Mouse (Mus musculus): Measurements from ENCODE around the gene Endov. TPM values are rescaled to one million over a fixed set of nuclear protein-coding genes. Genes with fewer than 3 reads are reported as not detected.
A peak's percentile ranks its signal among the peaks of the same experiment; 100 is the strongest.

Gene Endov
- polyA plus RNA-seq, 1 experiment from 2014 or later = 14.0 TPM

DNA sequence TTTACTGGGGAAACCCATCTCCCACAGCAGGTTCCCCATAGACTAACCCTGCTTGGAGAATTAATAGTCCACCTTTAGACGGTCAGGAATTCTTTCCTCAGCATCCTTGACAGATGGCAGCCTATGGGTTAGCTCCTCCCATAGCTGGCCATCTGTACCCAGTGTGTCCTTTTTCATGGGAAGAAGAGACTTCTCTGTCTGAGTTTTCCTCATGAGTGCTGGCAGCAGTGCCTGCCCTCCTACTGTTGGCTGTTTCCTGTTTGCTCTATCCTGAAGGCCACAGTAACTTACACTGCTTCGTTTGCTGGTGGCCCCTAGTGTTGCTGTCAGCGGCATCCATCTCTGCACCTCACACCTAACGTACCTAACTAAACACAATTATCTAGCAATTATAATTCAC is 6.3 kb downstream of the Endov start:
- Histone ChIP-seq H3K4me2 (ENCODE audit: low read depth, low read length) (no peak overlapping the region), H3K27me3 (ENCODE audit: control insufficient read depth, insufficient read depth, low read length) (no peaks in the 10 kb centered on the region), H3K4me3 (replicated peaks; ENCODE audit: low read length) (no peak overlapping the region), H3K27ac (ENCODE audit: low read length) (no peak overlapping the region), H3K9me3 (replicated peaks; ENCODE audit: control insufficient read depth, low read length) (no peaks in the 10 kb centered on the region), H3K9ac (ENCODE audit: low read length) (no peak overlapping the region), H3K36me3 (ENCODE audit: control insufficient read depth, insufficient read depth, low read length) (peaks cover 3% of the 10 kb centered on the region; the same call in 1 of the 2 replicates), H3K4me1 (ENCODE audit: control insufficient read depth, insufficient read depth, low read length) (peaks cover 2% of the 10 kb centered on the region; the same call in 1 of the 2 replicates)
- ATAC-seq (ENCODE audit: insufficient read depth, low FRiP score) = no peak
- 69% methylated on average over 4 of the region's 4 CpGs for WGBS

GRCm38 (mm10) chr11:119499297-119499696 is 8.2 kb downstream of the Endov start:
- H3K4me2 ChIP-seq (ENCODE audit: low read depth, low read length) = no peak overlapping the region
- peaks cover 5% of the 10 kb centered on the region; the same call in 1 of the 2 replicates for H3K36me3 ChIP-seq (ENCODE audit: control insufficient read depth, insufficient read depth, low read length)
- no peaks in the 10 kb centered on the region for H3K9me3 ChIP-seq (replicated peaks; ENCODE audit: control insufficient read depth, low read length)
- WGBS = 93% methylated on average over 4 of the region's 4 CpGs
- no peak overlapping the region for H3K4me3 ChIP-seq (replicated peaks; ENCODE audit: low read length)
- no peak overlapping the region for H3K9ac ChIP-seq (ENCODE audit: low read length)
- no peak for ATAC-seq (ENCODE audit: insufficient read depth, low FRiP score)
- H3K4me1 ChIP-seq (ENCODE audit: control insufficient read depth, insufficient read depth, low read length) = no peaks in the 10 kb centered on the region
- H3K27ac ChIP-seq (ENCODE audit: low read length) = no peak overlapping the region
- no peaks in the 10 kb centered on the region for H3K27me3 ChIP-seq (ENCODE audit: control insufficient read depth, insufficient read depth, low read length)

GRCm38 (mm10) chr11:119500011-119500410 is 8.9 kb downstream of the Endov start:
- no peaks in the 10 kb centered on the region for H3K27me3 ChIP-seq (ENCODE audit: control insufficient read depth, insufficient read depth, low read length)
- H3K27ac ChIP-seq (ENCODE audit: low read length) = no peak overlapping the region
- 76% methylated on average over 2 of the region's 2 CpGs for WGBS
- no peak overlapping the region for H3K4me2 ChIP-seq (ENCODE audit: low read depth, low read length)
- no peaks in the 10 kb centered on the region for H3K9me3 ChIP-seq (replicated peaks; ENCODE audit: control insufficient read depth, low read length)
- no peak overlapping the region for H3K4me3 ChIP-seq (replicated peaks; ENCODE audit: low read length)
- H3K36me3 ChIP-seq (ENCODE audit: control insufficient read depth, insufficient read depth, low read length) = peaks cover 8% of the 10 kb centered on the region; the same call in 1 of the 2 replicates
- no peaks in the 10 kb centered on the region for H3K4me1 ChIP-seq (ENCODE audit: control insufficient read depth, insufficient read depth, low read length)
- no peak overlapping the region for H3K9ac ChIP-seq (ENCODE audit: low read length)
- ATAC-seq (ENCODE audit: insufficient read depth, low FRiP score) = no peak

DNA sequence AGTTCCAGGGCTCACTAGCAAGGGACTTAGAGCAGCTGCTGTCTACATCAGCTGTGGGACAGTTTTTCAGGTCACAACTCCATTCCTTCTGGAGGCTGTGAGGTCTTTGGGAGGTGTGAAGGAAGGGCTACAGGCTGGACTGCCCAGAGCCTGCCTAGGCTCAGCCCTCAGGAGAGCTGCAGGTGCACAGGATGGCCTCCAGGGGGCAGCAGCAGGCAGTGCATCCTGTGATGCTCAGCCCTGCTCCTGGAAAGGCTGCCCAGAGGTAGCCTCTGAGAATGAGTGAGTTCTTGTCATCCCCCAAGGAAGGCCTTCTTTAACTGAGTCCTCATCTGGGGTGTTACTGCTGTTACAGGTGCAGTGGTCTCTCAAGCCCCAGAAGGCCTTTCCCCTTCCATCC is 12.5 kb downstream of the Endov start:
- Histone ChIP-seq H3K9ac (ENCODE audit: low read length) (no peak overlapping the region), H3K27me3 (ENCODE audit: control insufficient read depth, insufficient read depth, low read length) (no peaks in the 10 kb centered on the region), H3K4me2 (ENCODE audit: low read depth, low read length) (no peak overlapping the region), H3K4me3 (replicated peaks; ENCODE audit: low read length) (no peak overlapping the region), H3K27ac (ENCODE audit: low read length) (no peak overlapping the region), H3K9me3 (replicated peaks; ENCODE audit: control insufficient read depth, low read length) (no peaks in the 10 kb centered on the region), H3K36me3 (ENCODE audit: control insufficient read depth, insufficient read depth, low read length) (peaks cover 20% of the 10 kb centered on the region; the same call in 1 of the 2 replicates), H3K4me1 (ENCODE audit: control insufficient read depth, insufficient read depth, low read length) (no peaks in the 10 kb centered on the region)
- peak; percentile 48; the same call in 1 of the 2 replicates for ATAC-seq (ENCODE audit: insufficient read depth, low FRiP score)

- no peak overlapping the region for H3K9ac ChIP-seq (ENCODE audit: low read length)
- no peak overlapping the region for H3K4me2 ChIP-seq (ENCODE audit: low read depth, low read length)
- 74% methylated on average over 4 of the region's 4 CpGs for WGBS
- no peaks in the 10 kb centered on the region for H3K9me3 ChIP-seq (replicated peaks; ENCODE audit: control insufficient read depth, low read length)
- no peak overlapping the region for H3K27ac ChIP-seq (ENCODE audit: low read length)
- no peaks in the 10 kb centered on the region for H3K4me1 ChIP-seq (ENCODE audit: control insufficient read depth, insufficient read depth, low read length)
- H3K36me3 ChIP-seq (ENCODE audit: control insufficient read depth, insufficient read depth, low read length) = peaks cover 20% of the 10 kb centered on the region; the same call in 1 of the 2 replicates
- no peaks in the 10 kb centered on the region for H3K27me3 ChIP-seq (ENCODE audit: control insufficient read depth, insufficient read depth, low read length)
- ATAC-seq (ENCODE audit: insufficient read depth, low FRiP score) = no peak
- no peak overlapping the region for H3K4me3 ChIP-seq (replicated peaks; ENCODE audit: low read length)
These were observed 15.2 kb downstream of the Endov start for GRCm38 (mm10) chr11:119506386-119506785.

DNA sequence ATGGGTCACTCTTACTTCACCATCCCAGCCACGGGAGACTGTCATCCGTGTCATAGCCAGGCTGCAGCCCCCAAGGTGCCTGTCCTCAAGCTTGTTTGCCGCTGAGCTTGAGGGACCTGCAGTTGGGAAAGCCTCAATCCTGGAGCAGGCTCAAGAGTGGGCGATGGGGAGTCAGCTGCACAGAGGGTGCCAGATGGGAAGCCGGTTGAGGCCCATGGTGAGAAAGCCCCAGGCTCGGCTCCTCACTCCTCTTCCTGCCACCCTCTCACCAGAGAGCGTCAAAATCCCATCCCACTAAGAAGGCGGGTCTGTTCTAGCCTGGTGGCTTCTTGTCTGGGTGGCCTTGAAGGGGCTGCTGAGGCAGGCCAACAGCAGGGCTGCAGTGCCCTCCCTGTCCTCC is 16.6 kb downstream of the Endov start:
- H3K4me2 ChIP-seq (ENCODE audit: low read depth, low read length) = no peak overlapping the region
- no peaks in the 10 kb centered on the region for H3K27me3 ChIP-seq (ENCODE audit: control insufficient read depth, insufficient read depth, low read length)
- peaks cover 15% of the 10 kb centered on the region; the same call in 1 of the 2 replicates for H3K36me3 ChIP-seq (ENCODE audit: control insufficient read depth, insufficient read depth, low read length)
- H3K9ac ChIP-seq (ENCODE audit: low read length) = no peak overlapping the region
- no peak overlapping the region for H3K4me3 ChIP-seq (replicated peaks; ENCODE audit: low read length)
- H3K9me3 ChIP-seq (replicated peaks; ENCODE audit: control insufficient read depth, low read length) = no peaks in the 10 kb centered on the region
- no peak overlapping the region for H3K27ac ChIP-seq (ENCODE audit: low read length)
- 80% methylated on average over 8 of the region's 8 CpGs for WGBS
- ATAC-seq (ENCODE audit: insufficient read depth, low FRiP score) = no peak
- H3K4me1 ChIP-seq (ENCODE audit: control insufficient read depth, insufficient read depth, low read length) = no peaks in the 10 kb centered on the region

- no peak overlapping the region for H3K4me3 ChIP-seq (replicated peaks; ENCODE audit: low read length)
- ATAC-seq (ENCODE audit: insufficient read depth, low FRiP score) = no peak
- no peaks in the 10 kb centered on the region for H3K9me3 ChIP-seq (replicated peaks; ENCODE audit: control insufficient read depth, low read length)
- no peak overlapping the region for H3K4me2 ChIP-seq (ENCODE audit: low read depth, low read length)
- WGBS = 62% methylated on average over 5 of the region's 5 CpGs
- H3K27ac ChIP-seq (ENCODE audit: low read length) = no peak overlapping the region
- 0 out of 2 replicates have a peak, but pooled peaks cover 3% of the 10 kb centered on the region for H3K27me3 ChIP-seq (ENCODE audit: control insufficient read depth, insufficient read depth, low read length)
- no peaks in the 10 kb centered on the region for H3K4me1 ChIP-seq (ENCODE audit: control insufficient read depth, insufficient read depth, low read length)
- H3K36me3 ChIP-seq (ENCODE audit: control insufficient read depth, insufficient read depth, low read length) = peaks cover 15% of the 10 kb centered on the region; the same call in 1 of the 2 replicates
- no peak overlapping the region for H3K9ac ChIP-seq (ENCODE audit: low read length)
These were observed 18.1 kb downstream of the Endov start for GRCm38 (mm10) chr11:119509165-119509776.

DNA sequence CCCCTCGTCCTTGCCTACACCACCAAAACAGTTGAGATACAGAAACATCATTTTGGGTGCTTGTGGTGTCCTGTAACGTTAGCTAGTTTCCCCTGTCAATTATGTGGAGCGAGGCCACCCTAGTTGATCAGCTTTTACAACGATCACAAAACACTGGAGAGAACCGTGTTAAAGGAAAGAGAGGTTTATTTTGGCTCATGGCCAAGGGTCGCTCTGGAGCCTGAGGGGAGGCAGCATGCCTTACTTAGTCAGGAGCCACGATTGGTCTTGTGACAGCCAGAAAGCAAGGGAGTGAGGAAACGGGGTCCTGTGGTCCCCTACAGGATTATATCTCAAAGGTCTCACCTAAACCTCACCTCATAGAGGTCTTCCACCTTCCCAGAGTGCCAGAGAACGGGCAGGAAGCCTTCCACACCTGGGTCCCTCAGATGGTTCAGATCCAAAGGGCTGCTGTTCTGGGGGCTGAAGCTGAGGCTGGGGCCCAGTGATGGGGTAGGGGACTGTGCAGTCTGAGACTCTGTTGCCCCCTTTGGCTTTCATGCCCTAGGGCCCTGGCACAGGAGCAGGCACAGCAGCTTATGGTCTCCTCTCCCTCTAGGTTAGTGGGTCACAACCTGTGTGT is 22.0 kb downstream of the Endov start:
- Histone ChIP-seq H3K4me3 (replicated peaks; ENCODE audit: low read length) (no peak overlapping the region), H3K9me3 (replicated peaks; ENCODE audit: control insufficient read depth, low read length) (no peaks in the 10 kb centered on the region), H3K4me2 (ENCODE audit: low read depth, low read length) (no peak overlapping the region), H3K4me1 (ENCODE audit: control insufficient read depth, insufficient read depth, low read length) (no peaks in the 10 kb centered on the region; the same call in 1 of the 2 replicates), H3K9ac (ENCODE audit: low read length) (no peak overlapping the region), H3K27me3 (ENCODE audit: control insufficient read depth, insufficient read depth, low read length) (peaks cover 11% of the 10 kb centered on the region; the same call in 1 of the 2 replicates), H3K27ac (ENCODE audit: low read length) (no peak overlapping the region), H3K36me3 (ENCODE audit: control insufficient read depth, insufficient read depth, low read length) (no peaks in the 10 kb centered on the region)
- no peak for ATAC-seq (ENCODE audit: insufficient read depth, low FRiP score)
- WGBS = 30% methylated on average over 9 of the region's 9 CpGs

DNA sequence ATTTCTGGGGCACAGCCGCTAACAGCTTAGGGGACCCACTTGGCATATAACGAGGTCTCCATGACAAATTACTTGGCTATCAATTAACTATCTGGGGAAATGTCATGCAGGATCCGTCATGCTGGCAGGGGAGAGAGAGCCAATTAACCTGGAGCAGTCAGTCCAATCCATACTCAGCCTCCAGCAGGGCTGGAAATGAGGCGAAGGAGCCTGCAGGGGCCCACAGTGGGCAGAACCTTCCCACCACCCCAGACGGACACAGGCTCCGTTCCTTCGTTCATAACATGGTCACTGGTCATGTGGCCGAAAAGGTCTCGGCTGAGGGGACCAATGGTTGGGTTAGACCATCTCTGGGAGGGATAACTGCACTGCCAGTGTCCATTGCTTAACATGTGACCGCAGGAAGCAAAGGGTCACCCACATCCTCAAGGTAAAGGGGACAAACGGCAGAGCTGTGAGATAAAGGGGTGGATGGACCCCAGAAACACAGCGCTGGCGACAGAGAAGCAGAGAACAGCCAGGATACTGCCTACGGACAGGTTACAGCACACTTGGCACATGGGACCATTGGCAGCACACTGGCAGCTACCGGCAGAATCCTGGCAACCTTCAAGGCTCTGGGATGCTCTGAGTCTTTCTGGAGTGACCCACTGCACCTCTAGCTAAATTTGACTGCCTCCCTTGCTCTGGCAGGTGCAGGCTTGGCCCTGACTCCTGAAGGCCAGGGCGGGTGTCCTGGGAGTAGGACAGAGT is 23.1 kb downstream of the Endov start:
- Histone ChIP-seq H3K4me1 (ENCODE audit: control insufficient read depth, insufficient read depth, low read length) (no peaks in the 10 kb centered on the region; the same call in 1 of the 2 replicates), H3K36me3 (ENCODE audit: control insufficient read depth, insufficient read depth, low read length) (no peaks in the 10 kb centered on the region), H3K9me3 (replicated peaks; ENCODE audit: control insufficient read depth, low read length) (no peaks in the 10 kb centered on the region), H3K27me3 (ENCODE audit: control insufficient read depth, insufficient read depth, low read length) (peaks cover 11% of the 10 kb centered on the region; the same call in 1 of the 2 replicates), H3K9ac (ENCODE audit: low read length) (no peak overlapping the region), H3K27ac (ENCODE audit: low read length) (no peak overlapping the region), H3K4me2 (ENCODE audit: low read depth, low read length) (no peak overlapping the region), H3K4me3 (replicated peaks; ENCODE audit: low read length) (no peak overlapping the region)
- 52% methylated on average over 16 of the region's 16 CpGs for WGBS
- ATAC-seq (ENCODE audit: insufficient read depth, low FRiP score) = no peak

Measured in stomach, embryonic 16.5 days (tissue).